Mouse (Mus musculus) embryonic fibroblast, embryonic 13.5 days (primary cell): Measurements from ENCODE around the gene Cdc45.

Experiments used
- CTCF ChIP-seq: IDR thresholded peaks from 2 replicates; pipeline ENCODE4 v1.5.1; 2011; ENCODE audit warnings: mild to moderate bottlenecking, control low read depth, low read length, moderate library complexity, borderline replicate concordance; ENCODE audit not compliant: insufficient read depth
- POLR2A ChIP-seq: IDR thresholded peaks from 2 replicates; pipeline ENCODE4 v1.6.1; 2011; ENCODE audit warnings: low read depth, mild to moderate bottlenecking, control low read depth, low read length, moderate library complexity

- TF ChIP-seq CTCF (no peak), POLR2A (no peak)
Measured at GRCm38 (mm10) chr16:18778461-18778860, 33.3 kb downstream of the Cdc45 start.
